Mouse (Mus musculus) spleen, postnatal 10 days (tissue): ENCODE results near the gene Sectm1b.
"Not testable (repeated sequence)": the region's sequence is repeated elsewhere in the genome, so short reads cannot be mapped to it uniquely, and the experiment has no call there.

ENCODE experiments used
- DNase-seq, 2 experiments: peaks; one replicate each; pipeline ENCODE4 v3.0.0; 2021 to 2022; ENCODE audit warnings: low spot score in 2 of 2

Gene Sectm1b

DNA sequence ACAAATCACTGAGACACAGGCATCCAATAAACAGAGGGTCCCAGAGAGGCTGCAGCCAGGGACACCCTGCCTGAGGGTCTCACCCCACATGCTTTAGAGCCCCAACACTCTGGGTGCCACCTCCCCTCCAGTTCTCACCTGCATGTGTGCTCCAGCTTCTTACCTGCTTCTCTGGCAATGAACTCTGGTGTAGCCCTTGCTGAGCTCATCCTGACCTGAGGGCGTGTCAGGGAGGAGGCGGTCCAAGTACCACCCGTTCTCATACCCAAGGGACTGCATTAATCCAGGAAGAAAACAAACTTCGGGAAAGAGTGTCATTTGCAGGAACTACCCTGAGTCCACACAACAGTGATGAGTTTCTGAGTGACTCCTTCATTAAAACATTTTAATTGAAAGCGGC lies at the start of gene Sectm1b:
Gene Sectm1b (minus strand): TSS at position 191 of the 400 bp plus-strand sequence.
- no peak for DNase-seq

DNA sequence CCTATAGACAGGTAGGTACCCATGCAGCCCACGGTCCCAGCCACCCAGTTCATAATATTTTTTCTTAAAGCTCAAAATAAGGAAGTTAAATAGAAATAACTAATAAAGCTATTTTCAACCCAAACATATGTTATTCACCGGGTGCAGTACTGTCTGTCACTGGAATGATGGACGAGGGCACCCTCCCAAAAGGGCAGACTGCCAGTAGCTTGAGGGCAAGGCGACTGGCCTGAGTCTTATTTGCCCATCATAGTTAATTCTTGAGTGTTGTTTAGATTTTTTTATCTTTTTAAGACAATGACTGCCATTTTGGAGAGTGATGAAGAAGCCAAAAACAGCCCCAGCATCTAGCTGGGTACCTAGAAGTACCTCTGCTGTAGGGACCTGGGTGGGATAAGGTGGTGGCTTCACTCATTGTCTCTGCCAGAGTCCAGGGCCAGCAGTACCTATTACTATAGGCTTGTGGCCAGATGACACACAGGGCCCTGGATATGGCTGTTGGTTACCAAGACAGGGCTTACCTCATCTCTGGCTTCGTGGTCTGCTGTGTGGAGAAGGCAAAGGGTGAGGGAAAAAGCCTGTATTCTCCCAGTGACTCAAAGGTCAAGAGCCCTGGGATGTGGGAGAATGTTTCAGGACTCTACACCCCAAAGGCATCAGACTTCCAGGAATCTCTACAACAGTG lies 48.9 kb upstream of the Sectm1b start:
- DNase-seq: no peak

- no peak for DNase-seq
Observed at GRCm38 (mm10) chr11:121111601-121112000, 48.2 kb upstream of the Sectm1b start.

DNA sequence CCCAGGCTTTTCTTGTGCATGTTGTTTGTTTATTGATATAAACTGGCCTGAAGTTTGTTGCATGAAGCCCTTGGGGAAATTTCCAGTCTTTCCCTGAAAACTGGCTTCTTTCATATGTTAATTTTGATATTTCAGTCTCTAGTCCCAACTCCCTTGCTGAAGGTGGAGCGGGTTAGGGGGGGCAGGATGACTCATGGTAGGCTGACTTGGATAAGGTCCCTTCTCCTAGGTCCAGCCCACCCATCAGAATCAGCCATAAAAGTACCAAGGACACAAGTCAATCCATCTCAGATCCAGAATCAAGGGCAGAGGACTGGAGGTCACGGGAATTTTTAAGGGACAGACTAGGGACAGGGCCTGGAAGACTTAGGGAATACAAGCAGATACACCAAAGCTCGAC lies 47.7 kb upstream of the Sectm1b start:
- no peak for DNase-seq

DNA sequence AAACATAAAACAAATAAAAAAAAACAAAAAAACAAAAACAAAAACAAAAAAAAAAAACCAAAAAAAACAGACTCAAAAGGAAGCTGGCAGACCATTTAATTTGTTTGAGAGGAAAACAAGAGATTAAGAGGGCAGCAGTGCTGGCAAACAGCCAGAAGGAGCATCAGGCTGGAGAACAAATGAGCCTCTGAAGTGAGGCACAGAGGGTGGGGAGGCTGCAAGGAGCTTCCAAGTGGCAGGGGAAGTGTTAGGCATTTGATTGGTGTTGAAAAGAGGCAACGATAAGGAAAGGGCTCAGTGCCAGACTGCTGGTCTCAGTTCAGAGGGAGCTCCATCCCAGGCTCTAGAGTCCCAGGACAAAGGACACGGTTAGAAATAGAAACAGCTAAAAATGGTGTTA lies 46.6 kb upstream of the Sectm1b start:
- DNase-seq: peak in 1 of 2 experiments; percentile 20

DNA sequence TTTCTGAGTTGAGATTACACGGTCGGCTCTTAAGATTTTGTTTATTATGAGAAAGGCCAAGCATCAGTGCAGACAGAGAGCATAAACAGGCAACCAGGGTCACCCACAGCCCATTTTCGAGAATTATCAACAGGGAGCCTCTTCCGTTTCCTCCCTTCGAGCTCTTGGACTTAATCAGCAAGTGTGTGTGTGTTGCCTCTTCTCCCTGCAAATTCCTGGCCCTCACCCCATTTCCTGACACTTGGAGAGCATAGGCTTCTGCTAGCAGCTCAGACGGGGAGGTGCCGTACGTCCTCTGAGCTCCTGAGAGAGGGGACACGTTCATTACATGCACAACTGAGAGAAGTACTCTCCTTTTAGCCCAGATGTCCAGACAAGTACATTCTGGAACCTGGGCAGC lies 44.7 kb upstream of the Sectm1b start:
- DNase-seq: no peak

GRCm38 (mm10) chr11:121107242-121107641 lies 43.9 kb upstream of the Sectm1b start:
- DNase-seq: not testable (repeated sequence)

GRCm38 (mm10) chr11:121101124-121101805 lies 37.9 kb upstream of the Sectm1b start:
- no peak for DNase-seq

- no peak for DNase-seq
Observed at GRCm38 (mm10) chr11:121100692-121101091, 37.3 kb upstream of the Sectm1b start.

DNA sequence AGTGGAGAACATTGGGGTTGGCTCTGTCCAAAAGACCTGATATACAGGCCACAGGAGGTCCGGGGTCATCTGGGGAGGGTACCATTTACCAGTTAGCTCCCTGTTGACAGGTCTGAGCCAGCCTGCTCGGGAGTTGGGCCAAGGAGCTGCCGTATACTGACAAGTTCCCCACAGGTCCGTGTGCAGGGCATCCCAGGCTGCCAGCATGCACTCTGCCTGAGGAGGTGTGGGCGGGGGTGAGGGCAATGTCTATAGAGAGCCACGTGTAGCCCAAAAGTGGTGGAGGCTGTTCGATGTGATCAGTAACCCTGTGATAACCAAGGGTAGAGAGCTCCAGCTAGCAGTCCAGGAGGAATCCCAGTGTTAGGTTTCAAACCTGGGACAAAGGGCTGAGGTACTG lies 36.4 kb upstream of the Sectm1b start:
- DNase-seq: no peak

DNA sequence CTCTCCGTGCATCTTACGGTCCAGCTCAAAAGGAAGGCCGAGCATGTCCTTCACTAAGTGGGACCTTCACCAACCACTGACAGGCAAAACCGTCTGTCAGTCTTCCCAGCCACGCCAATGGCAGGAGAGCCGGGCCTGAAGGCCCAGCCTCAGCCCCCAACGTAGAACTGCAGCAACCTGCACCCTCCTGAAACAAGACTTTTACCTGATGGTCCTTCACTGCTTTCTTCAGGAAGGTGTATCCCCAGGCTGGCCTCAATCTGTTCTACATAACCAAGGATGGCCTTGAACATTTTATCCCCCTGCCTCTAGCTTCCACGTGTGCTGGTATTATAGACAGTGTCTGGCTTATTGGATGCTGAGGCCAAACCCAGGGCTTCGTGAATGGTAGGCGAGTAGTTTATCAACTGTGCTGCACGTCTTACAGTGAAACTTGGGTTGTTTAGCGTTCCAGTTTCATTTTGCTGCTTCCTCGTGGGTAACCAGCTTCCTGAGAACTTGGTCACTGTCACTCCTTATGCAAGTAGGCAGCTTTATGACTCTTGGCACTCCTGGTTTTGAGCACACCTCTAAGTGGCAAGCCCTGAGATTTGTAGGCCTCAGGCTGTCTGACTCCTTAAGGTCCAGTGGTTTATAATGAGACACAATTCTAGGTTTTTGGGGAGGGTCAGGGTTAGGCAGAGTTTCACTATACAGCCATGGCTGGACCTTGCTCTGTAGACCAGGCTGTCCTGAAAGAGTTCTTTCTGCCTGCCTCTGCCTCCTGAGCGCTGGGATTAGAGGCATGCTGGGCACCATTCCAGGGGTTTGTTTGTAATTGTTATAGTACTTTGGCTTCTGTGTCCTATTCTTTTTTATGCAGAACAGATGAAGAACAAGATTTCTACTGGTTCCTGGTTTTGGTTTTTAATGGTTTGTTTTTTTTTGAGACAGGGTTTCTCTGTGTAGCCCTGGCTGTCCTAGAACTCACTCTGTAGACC lies 29.5 kb upstream of the Sectm1b start:
- no peak for DNase-seq

GRCm38 (mm10) chr11:121090943-121091342 lies 27.6 kb upstream of the Sectm1b start:
- no peak for DNase-seq

DNA sequence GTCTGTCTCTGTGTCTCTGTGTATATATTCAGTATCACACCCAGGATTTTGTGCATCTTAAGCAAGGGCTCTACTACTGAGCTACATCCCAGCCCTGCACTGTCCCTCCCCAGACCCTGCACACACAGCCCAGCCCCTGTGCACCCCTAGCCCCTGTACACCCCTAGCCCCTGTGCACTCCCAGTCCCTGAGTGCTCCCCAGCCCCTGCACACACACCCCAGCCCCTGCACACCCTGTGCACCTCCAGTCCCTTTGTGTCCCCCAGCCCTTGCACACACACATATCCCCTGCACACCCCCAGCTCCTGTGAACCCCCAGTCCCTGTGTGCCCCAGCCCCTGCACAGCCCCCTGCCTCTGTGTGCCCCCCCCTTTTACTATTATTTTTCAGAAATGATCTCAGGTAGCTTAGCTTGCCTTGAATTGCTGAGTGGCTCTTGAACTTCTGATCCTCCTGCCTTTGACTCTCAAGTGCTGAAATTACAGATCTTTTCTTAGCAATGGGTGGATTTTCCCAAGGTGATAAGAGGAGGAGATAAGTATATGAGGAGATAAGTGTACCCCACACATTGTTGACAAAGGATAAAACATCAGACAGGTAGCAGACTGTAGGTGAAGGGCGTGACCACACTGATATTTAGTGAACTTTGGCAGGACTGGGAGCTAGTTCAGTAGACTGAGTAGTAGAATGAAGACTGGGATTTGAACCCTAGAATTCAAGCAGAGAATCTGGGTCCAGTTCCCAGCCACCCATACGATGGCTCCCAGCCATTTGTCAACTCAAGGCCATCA lies 26.6 kb upstream of the Sectm1b start:
- DNase-seq: no peak

DNA sequence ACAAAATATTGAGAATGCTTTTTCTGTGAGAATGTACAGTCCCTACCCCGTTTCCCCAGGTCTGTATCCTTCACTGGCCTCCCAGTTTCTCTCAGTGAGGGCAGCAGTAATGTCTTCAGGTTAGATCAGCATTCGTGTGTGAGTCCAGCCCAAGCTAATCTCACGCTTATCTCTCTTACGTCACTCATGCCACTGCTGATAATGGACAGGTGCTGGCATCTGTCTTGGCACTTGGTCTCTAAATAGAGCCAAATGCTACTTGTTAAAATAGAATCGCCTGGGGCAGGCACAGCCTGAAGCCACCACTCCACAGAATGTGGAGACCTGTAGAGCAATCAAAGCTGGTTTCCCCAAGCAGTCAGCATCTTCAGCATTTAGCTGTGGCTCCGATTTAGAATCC lies 25.6 kb upstream of the Sectm1b start:
- DNase-seq: no peak

- DNase-seq: no peak
Observed at GRCm38 (mm10) chr11:121086296-121086695, 22.9 kb upstream of the Sectm1b start.

GRCm38 (mm10) chr11:121085181-121085580 lies 21.8 kb upstream of the Sectm1b start:
- DNase-seq: no peak

GRCm38 (mm10) chr11:121082857-121083500 lies 19.6 kb upstream of the Sectm1b start:
- peak in 1 of 2 experiments; percentile 63 for DNase-seq

GRCm38 (mm10) chr11:121082250-121082649 lies 18.9 kb upstream of the Sectm1b start:
- DNase-seq: no peak

DNA sequence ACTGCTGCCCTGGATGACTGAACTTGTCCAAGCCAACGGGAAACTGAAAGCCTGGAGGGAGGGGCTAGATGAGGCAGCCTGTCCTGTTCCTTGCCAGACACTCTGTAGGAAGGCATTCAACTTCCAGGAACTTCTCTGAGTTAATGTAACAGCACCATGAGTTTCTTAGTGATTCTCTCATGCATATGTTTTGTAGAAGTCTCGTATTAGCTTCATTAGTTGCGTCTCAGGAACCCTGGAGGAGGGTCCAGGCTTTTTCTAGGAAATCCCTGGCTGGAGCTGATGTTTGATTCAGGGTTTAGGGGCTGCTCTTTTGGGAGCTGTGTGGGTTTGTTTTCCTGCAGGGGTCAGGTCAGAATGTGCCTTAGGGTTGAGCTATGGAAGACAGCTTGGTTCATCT lies 17.8 kb upstream of the Sectm1b start, which contains the start of gene Sectm1a:
Gene Sectm1a (minus strand): TSS at position 101 of the 400 bp plus-strand sequence.
- DNase-seq: no peak

DNA sequence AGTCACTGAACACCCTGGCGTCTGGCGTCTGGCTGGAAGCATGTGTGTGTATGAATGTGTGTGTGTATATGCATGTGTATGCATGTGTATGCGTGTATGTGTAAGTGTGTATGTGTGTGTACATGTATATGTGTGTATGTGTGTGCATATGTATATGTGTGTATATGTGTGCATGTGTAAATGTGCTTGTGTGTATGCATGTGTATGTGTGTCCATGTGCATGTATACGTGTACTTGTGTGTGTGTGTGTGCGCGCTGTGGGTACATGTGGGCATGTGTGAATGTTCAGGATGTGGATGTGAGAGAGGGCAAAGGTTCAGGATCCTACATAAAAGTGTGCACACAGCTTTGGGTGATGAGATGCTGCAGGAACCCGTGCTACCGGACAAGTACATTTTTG lies 17.0 kb upstream of the Sectm1b start:
- DNase-seq: no peak

- DNase-seq: no peak
Observed at GRCm38 (mm10) chr11:121075655-121076054, 12.3 kb upstream of the Sectm1b start.
